Mouse (Mus musculus): ENCODE data around the gene Mblac1. TPM values are rescaled to one million over a fixed set of nuclear protein-coding genes. Genes with fewer than 3 reads are reported as not detected.

Mblac1 gene
- total and polyA plus RNA-seq, 3 experiments: 0.17 to 1.4 (median 0.41) TPM

GRCm38 (mm10) chr5:138160842-138161665 is 33.1 kb upstream of the Mblac1 start, which contains the start of gene Cops6 (continued):
- TF ChIP-seq UBTF (IDR thresholded peaks at IDR 0.05; ENCODE audit: low read depth, low read length) (no peak), MYC (IDR thresholded peaks at IDR 0.05; ENCODE audit: low read depth, low read length) (no peak), NELFE (IDR thresholded peaks at IDR 0.05; ENCODE audit: low read depth, low read length) (peak; percentile 88), MAFK (IDR thresholded peaks at IDR 0.05; ENCODE audit: insufficient replicate concordance, low read length) (0 out of 2 replicates have a peak, but pooled peaks have one; percentile 25), MAX (IDR thresholded peaks at IDR 0.05; ENCODE audit: low read length) (peak; percentile 74), MAZ (IDR thresholded peaks at IDR 0.05; ENCODE audit: low read depth, low read length) (peak; percentile 94), ZMIZ1 (IDR thresholded peaks at IDR 0.05; ENCODE audit: low read depth, low read length) (peak; percentile 94)

GRCm38 (mm10) chr5:138163046-138163445 is 31.1 kb upstream of the Mblac1 start:
- no peak overlapping the region for H3K27ac ChIP-seq (ENCODE audit: insufficient read depth, low read depth)
- no peak overlapping the region for H3K9ac ChIP-seq (ENCODE audit: insufficient read depth, low read depth)
- DNase-seq (ENCODE audit: extremely low read depth): no peak
- no peak overlapping the region for H3K4me2 ChIP-seq (ENCODE audit: insufficient read depth, low read depth, poor library complexity, severe bottlenecking)
- H3K4me1 ChIP-seq (ENCODE audit: control insufficient read depth in 1 of 2, insufficient read depth in 2 of 2): peaks cover 0 to 22% of the 10 kb centered on the region in 2 experiments; a peak in 2 of 4 replicates
- no peak overlapping the region for H3K4me3 ChIP-seq (replicated peaks in 1 of 3; ENCODE audit: low read depth in 2 of 3, low read length in 2 of 3, poor library complexity in 1 of 3)
- H3K27me3 ChIP-seq (replicated peaks): no peaks in the 10 kb centered on the region
- peaks cover 56 to 60% of the 10 kb centered on the region in 2 experiments for H3K36me3 ChIP-seq (replicated peaks in 1 of 2; ENCODE audit: control insufficient read depth in 1 of 2, insufficient read depth in 1 of 2, low read length in 1 of 2)
- in situ Hi-C loops (cut with MboI; ENCODE audit: low pct_ligation_motif_present, low pct_unique_long_range_greater_than_20kb, low sequenced_read_pairs) (loop anchor here (5.0 kb wide), 1 partner anchor 56 kb away; no protein-coding TSS in a partner anchor), dilution Hi-C loops (cut with MboI; ENCODE audit: extremely low pct_ligation_motif_present, extremely low pct_unique_long_range_greater_than_20kb, low sequenced_read_pairs) (no loop called here)
- H3K79me2 ChIP-seq (replicated peaks; ENCODE audit: control insufficient read depth, extremely low read depth, insufficient read depth, poor library complexity, severe bottlenecking): peaks cover 10% of the 10 kb centered on the region
- no peaks in the 10 kb centered on the region for H3K9me3 ChIP-seq (replicated peaks; ENCODE audit: low read length)
- no peak for TF ChIP-seq BHLHE40 (IDR thresholded peaks at IDR 0.05; ENCODE audit: low read depth, low read length)
- no peak for TF ChIP-seq CHD1 (IDR thresholded peaks at IDR 0.05; ENCODE audit: low read depth, low read length)
- TF ChIP-seq NRF1 (IDR thresholded peaks at IDR 0.05; ENCODE audit: low read depth, low read length): no peak
- TF ChIP-seq MAZ (IDR thresholded peaks at IDR 0.05; ENCODE audit: low read depth, low read length): no peak
- TF ChIP-seq ZNF384 (IDR thresholded peaks at IDR 0.05; ENCODE audit: low read depth, low read length): no peak

GRCm38 (mm10) chr5:138163610-138164009 is 30.5 kb upstream of the Mblac1 start:
- H3K9ac ChIP-seq (ENCODE audit: insufficient read depth, low read depth): no peak overlapping the region
- DNase-seq (ENCODE audit: extremely low read depth): no peak
- peaks cover 0 to 22% of the 10 kb centered on the region in 2 experiments; a peak in 2 of 4 replicates for H3K4me1 ChIP-seq (ENCODE audit: control insufficient read depth in 1 of 2, insufficient read depth in 2 of 2)
- no peak overlapping the region for H3K4me3 ChIP-seq (replicated peaks in 1 of 3; ENCODE audit: low read depth in 2 of 3, low read length in 2 of 3, poor library complexity in 1 of 3)
- H3K27ac ChIP-seq (ENCODE audit: insufficient read depth, low read depth): no peak overlapping the region
- TF ChIP-seq MAX (IDR thresholded peaks at IDR 0.05; ENCODE audit: low read length) (no peak), POLR2AphosphoS2 (IDR thresholded peaks at IDR 0.05; ENCODE audit: low read depth, low read length) (peak; percentile 56; the same call in 1 of the 2 replicates), ZMIZ1 (IDR thresholded peaks at IDR 0.05; ENCODE audit: low read depth, low read length) (peak; percentile 20)
- H3K9me3 ChIP-seq (replicated peaks; ENCODE audit: low read length): no peaks in the 10 kb centered on the region
- H3K27me3 ChIP-seq (replicated peaks): no peaks in the 10 kb centered on the region
- peaks cover 13% of the 10 kb centered on the region for H3K79me2 ChIP-seq (replicated peaks; ENCODE audit: control insufficient read depth, extremely low read depth, insufficient read depth, poor library complexity, severe bottlenecking)
- peaks cover 60 to 66% of the 10 kb centered on the region in 2 experiments for H3K36me3 ChIP-seq (replicated peaks in 1 of 2; ENCODE audit: control insufficient read depth in 1 of 2, insufficient read depth in 1 of 2, low read length in 1 of 2)
- no peak overlapping the region for H3K4me2 ChIP-seq (ENCODE audit: insufficient read depth, low read depth, poor library complexity, severe bottlenecking)
- in situ Hi-C loops (cut with MboI; ENCODE audit: low pct_ligation_motif_present, low pct_unique_long_range_greater_than_20kb, low sequenced_read_pairs): loop anchor here (5.0 kb wide), 1 partner anchor 56 kb away; no protein-coding TSS in a partner anchor
- dilution Hi-C loops (cut with MboI; ENCODE audit: extremely low pct_ligation_motif_present, extremely low pct_unique_long_range_greater_than_20kb, low sequenced_read_pairs): no loop called here
